Mouse (Mus musculus) heart, adult 2 months (tissue): ENCODE results near the gene Cldnd1.

Experiments used
- CTCF ChIP-seq: fragments of 200-600 bp; IDR thresholded peaks from 2 replicates; pipeline ENCODE4 v1.8.1; 2022; ENCODE audit warnings: antibody characterized with exemption, mild to moderate bottlenecking, moderate library complexity
- EP300 ChIP-seq: fragments of 200-500 bp; IDR thresholded peaks from 2 replicates; pipeline ENCODE4 v1.6.1; 2011; ENCODE audit warnings: low read depth, low read length, control low read depth; ENCODE audit not compliant: insufficient read depth
- POLR2A ChIP-seq: fragments of 200-500 bp; IDR thresholded peaks from 2 replicates; pipeline ENCODE4 v1.6.1; 2011; ENCODE audit warnings: mild to moderate bottlenecking, low read depth, low read length, control low read depth; ENCODE audit not compliant: insufficient read depth

GRCm38 (mm10) chr16:58694091-58694490, 33.6 kb upstream of the Cldnd1 start:
- TF ChIP-seq CTCF (no peak), EP300 (no peak), POLR2A (no peak)
